Mouse (Mus musculus): ENCODE data around the gene Col23a1. TPM values are rescaled to one million over a fixed set of nuclear protein-coding genes. Genes with fewer than 3 reads are reported as not detected.

Col23a1 gene
- polyA plus RNA-seq, 1 experiment from 2014 or later: 9.1 TPM

- Histone ChIP-seq H3K36me3 (no peaks in the 10 kb centered on the region), H3K4me2 (no peak overlapping the region), H3K4me3 (replicated peaks) (no peak overlapping the region), H3K9me3 (replicated peaks) (no peaks in the 10 kb centered on the region), H3K27me3 (replicated peaks) (no peaks in the 10 kb centered on the region), H3K9ac (replicated peaks) (no peak overlapping the region), H3K4me1 (peaks cover 11% of the 10 kb centered on the region; the same call in 1 of the 2 replicates), H3K27ac (replicated peaks) (no peak overlapping the region)
- WGBS: 80% methylated on average over 4 of the region's 4 CpGs
- ATAC-seq (ENCODE audit: low FRiP score): no peak
Observed at GRCm38 (mm10) chr11:51493421-51493820, 203.7 kb downstream of the Col23a1 start.

GRCm38 (mm10) chr11:51494178-51494577 is 204.5 kb downstream of the Col23a1 start:
- 39% methylated on average over 5 of the region's 5 CpGs for WGBS
- H3K4me3 ChIP-seq (replicated peaks): no peak overlapping the region
- no peaks in the 10 kb centered on the region for H3K9me3 ChIP-seq (replicated peaks)
- ATAC-seq (ENCODE audit: low FRiP score): no peak
- H3K36me3 ChIP-seq: no peaks in the 10 kb centered on the region
- H3K27me3 ChIP-seq (replicated peaks): no peaks in the 10 kb centered on the region
- H3K27ac ChIP-seq (replicated peaks): no peak overlapping the region
- no peak overlapping the region for H3K4me2 ChIP-seq
- no peak overlapping the region for H3K9ac ChIP-seq (replicated peaks)
- H3K4me1 ChIP-seq: peaks cover 11% of the 10 kb centered on the region; the same call in 1 of the 2 replicates

- Histone ChIP-seq H3K36me3 (no peaks in the 10 kb centered on the region), H3K4me3 (replicated peaks) (no peak overlapping the region), H3K9me3 (replicated peaks) (no peaks in the 10 kb centered on the region), H3K27ac (replicated peaks) (no peak overlapping the region), H3K27me3 (replicated peaks) (no peaks in the 10 kb centered on the region), H3K4me2 (no peak overlapping the region), H3K4me1 (no peaks in the 10 kb centered on the region), H3K9ac (replicated peaks) (no peak overlapping the region)
- no peak for ATAC-seq (ENCODE audit: low FRiP score)
Observed at GRCm38 (mm10) chr11:51499776-51500175, 210.1 kb downstream of the Col23a1 start.

GRCm38 (mm10) chr11:51502431-51502851 is 212.7 kb downstream of the Col23a1 start:
- 44% methylated on average over 10 of the region's 10 CpGs for WGBS
- no peaks in the 10 kb centered on the region for H3K4me1 ChIP-seq
- H3K4me2 ChIP-seq: no peak overlapping the region
- ATAC-seq (ENCODE audit: low FRiP score): no peak
- H3K27ac ChIP-seq (replicated peaks): no peak overlapping the region
- no peaks in the 10 kb centered on the region for H3K9me3 ChIP-seq (replicated peaks)
- no peaks in the 10 kb centered on the region for H3K27me3 ChIP-seq (replicated peaks)
- H3K4me3 ChIP-seq (replicated peaks): no peak overlapping the region
- no peaks in the 10 kb centered on the region for H3K36me3 ChIP-seq
- H3K9ac ChIP-seq (replicated peaks): no peak overlapping the region

- no peaks in the 10 kb centered on the region for H3K36me3 ChIP-seq
- ATAC-seq (ENCODE audit: low FRiP score): no peak
- no peaks in the 10 kb centered on the region for H3K9me3 ChIP-seq (replicated peaks)
- H3K9ac ChIP-seq (replicated peaks): no peak overlapping the region
- no peak overlapping the region for H3K4me2 ChIP-seq
- no peak overlapping the region for H3K27ac ChIP-seq (replicated peaks)
- H3K27me3 ChIP-seq (replicated peaks): no peaks in the 10 kb centered on the region
- no peak overlapping the region for H3K4me3 ChIP-seq (replicated peaks)
- 0 out of 2 replicates have a peak, but pooled peaks cover 6% of the 10 kb centered on the region for H3K4me1 ChIP-seq
- whole genome bisulfite sequencing: 45% methylated on average over 3 of the region's 3 CpGs
Observed at GRCm38 (mm10) chr11:51504946-51505345, 215.2 kb downstream of the Col23a1 start.

- Histone ChIP-seq H3K4me1 (0 out of 2 replicates have a peak, but pooled peaks cover 6% of the 10 kb centered on the region), H3K36me3 (no peaks in the 10 kb centered on the region), H3K27me3 (replicated peaks) (no peaks in the 10 kb centered on the region), H3K27ac (replicated peaks) (no peak overlapping the region), H3K9me3 (replicated peaks) (no peaks in the 10 kb centered on the region), H3K9ac (replicated peaks) (no peak overlapping the region), H3K4me2 (no peak overlapping the region), H3K4me3 (replicated peaks) (no peak overlapping the region)
- WGBS: 54% methylated on average over 6 of the region's 6 CpGs
- no peak for ATAC-seq (ENCODE audit: low FRiP score)
Observed at GRCm38 (mm10) chr11:51508053-51508452, 218.3 kb downstream of the Col23a1 start.

GRCm38 (mm10) chr11:51509211-51509610 is 219.5 kb downstream of the Col23a1 start:
- Histone ChIP-seq H3K4me1 (0 out of 2 replicates have a peak, but pooled peaks cover 6% of the 10 kb centered on the region), H3K9ac (replicated peaks) (no peak overlapping the region), H3K27me3 (replicated peaks) (no peaks in the 10 kb centered on the region), H3K36me3 (no peaks in the 10 kb centered on the region), H3K4me3 (replicated peaks) (no peak overlapping the region), H3K27ac (replicated peaks) (no peak overlapping the region), H3K4me2 (no peak overlapping the region), H3K9me3 (replicated peaks) (no peaks in the 10 kb centered on the region)
- ATAC-seq (ENCODE audit: low FRiP score): no peak
- WGBS: 79% methylated on average over 5 of the region's 5 CpGs

- Histone ChIP-seq H3K36me3 (no peaks in the 10 kb centered on the region), H3K9me3 (replicated peaks) (no peaks in the 10 kb centered on the region), H3K27me3 (replicated peaks) (no peaks in the 10 kb centered on the region), H3K4me3 (replicated peaks) (no peak overlapping the region), H3K4me2 (no peak overlapping the region), H3K9ac (replicated peaks) (no peak overlapping the region), H3K27ac (replicated peaks) (no peak overlapping the region), H3K4me1 (0 out of 2 replicates have a peak, but pooled peaks cover 1% of the 10 kb centered on the region)
- no peak for ATAC-seq (ENCODE audit: low FRiP score)
- WGBS: 86% methylated on average over 6 of the region's 6 CpGs
Observed at GRCm38 (mm10) chr11:51513019-51513418, 223.3 kb downstream of the Col23a1 start.

GRCm38 (mm10) chr11:51515346-51515745 is 225.6 kb downstream of the Col23a1 start:
- no peak for ATAC-seq (ENCODE audit: low FRiP score)
- Histone ChIP-seq H3K9ac (replicated peaks) (no peak overlapping the region), H3K4me1 (no peaks in the 10 kb centered on the region), H3K4me3 (replicated peaks) (no peak overlapping the region), H3K27ac (replicated peaks) (no peak overlapping the region), H3K27me3 (replicated peaks) (no peaks in the 10 kb centered on the region), H3K9me3 (replicated peaks) (no peaks in the 10 kb centered on the region), H3K36me3 (no peaks in the 10 kb centered on the region), H3K4me2 (no peak overlapping the region)
- WGBS: 80% methylated on average over 11 of the region's 11 CpGs

GRCm38 (mm10) chr11:51518100-51518499 is 228.4 kb downstream of the Col23a1 start:
- ATAC-seq (ENCODE audit: low FRiP score): no peak
- no peak overlapping the region for H3K4me2 ChIP-seq

GRCm38 (mm10) chr11:51518585-51518984 is 228.9 kb downstream of the Col23a1 start:
- H3K4me3 ChIP-seq (replicated peaks): no peak overlapping the region
- no peaks in the 10 kb centered on the region for H3K27me3 ChIP-seq (replicated peaks)
- no peaks in the 10 kb centered on the region for H3K4me1 ChIP-seq
- no peak for ATAC-seq (ENCODE audit: low FRiP score)
- H3K4me2 ChIP-seq: no peak overlapping the region
- 68% methylated on average over 6 of the region's 6 CpGs for WGBS
- H3K9me3 ChIP-seq (replicated peaks): no peaks in the 10 kb centered on the region
- H3K27ac ChIP-seq (replicated peaks): no peak overlapping the region
- no peaks in the 10 kb centered on the region for H3K36me3 ChIP-seq
- no peak overlapping the region for H3K9ac ChIP-seq (replicated peaks)

More at GRCm38 (mm10) chr11:51518100-51518499, 228.4 kb downstream of the Col23a1 start:
- Histone ChIP-seq H3K27me3 (replicated peaks) (no peaks in the 10 kb centered on the region), H3K9me3 (replicated peaks) (no peaks in the 10 kb centered on the region), H3K36me3 (no peaks in the 10 kb centered on the region), H3K27ac (replicated peaks) (no peak overlapping the region), H3K9ac (replicated peaks) (no peak overlapping the region), H3K4me1 (no peaks in the 10 kb centered on the region), H3K4me3 (replicated peaks) (no peak overlapping the region)
- 96% methylated on average over 3 of the region's 3 CpGs for WGBS

GRCm38 (mm10) chr11:51521440-51521839 is 231.7 kb downstream of the Col23a1 start:
- no peak overlapping the region for H3K4me3 ChIP-seq (replicated peaks)
- no peaks in the 10 kb centered on the region for H3K4me1 ChIP-seq
- H3K36me3 ChIP-seq: no peaks in the 10 kb centered on the region
- H3K4me2 ChIP-seq: no peak overlapping the region
- H3K9ac ChIP-seq (replicated peaks): no peak overlapping the region
- no peak for ATAC-seq (ENCODE audit: low FRiP score)
- no peaks in the 10 kb centered on the region for H3K27me3 ChIP-seq (replicated peaks)
- no peaks in the 10 kb centered on the region for H3K9me3 ChIP-seq (replicated peaks)
- H3K27ac ChIP-seq (replicated peaks): no peak overlapping the region
- whole genome bisulfite sequencing: 80% methylated on average over 3 of the region's 3 CpGs

- H3K27ac ChIP-seq (replicated peaks): no peak overlapping the region
- 0 out of 2 replicates have a peak, but pooled peaks cover 4% of the 10 kb centered on the region for H3K4me1 ChIP-seq
- H3K4me3 ChIP-seq (replicated peaks): no peak overlapping the region
- H3K36me3 ChIP-seq: no peaks in the 10 kb centered on the region
- ATAC-seq (ENCODE audit: low FRiP score): no peak
- no peak overlapping the region for H3K4me2 ChIP-seq
- no peak overlapping the region for H3K9ac ChIP-seq (replicated peaks)
- H3K9me3 ChIP-seq (replicated peaks): no peaks in the 10 kb centered on the region
- no peaks in the 10 kb centered on the region for H3K27me3 ChIP-seq (replicated peaks)
Observed at GRCm38 (mm10) chr11:51523215-51523614, 233.5 kb downstream of the Col23a1 start.
